Mouse (Mus musculus): ENCODE measurements around the gene Atl1. TPM values are rescaled to one million over a fixed set of nuclear protein-coding genes. Genes with fewer than 3 reads are reported as not detected.
A peak's percentile ranks its signal among the peaks of the same experiment; 100 is the strongest.

The Atl1 gene
- polyA plus RNA-seq, 1 experiment, result 108 TPM

DNA sequence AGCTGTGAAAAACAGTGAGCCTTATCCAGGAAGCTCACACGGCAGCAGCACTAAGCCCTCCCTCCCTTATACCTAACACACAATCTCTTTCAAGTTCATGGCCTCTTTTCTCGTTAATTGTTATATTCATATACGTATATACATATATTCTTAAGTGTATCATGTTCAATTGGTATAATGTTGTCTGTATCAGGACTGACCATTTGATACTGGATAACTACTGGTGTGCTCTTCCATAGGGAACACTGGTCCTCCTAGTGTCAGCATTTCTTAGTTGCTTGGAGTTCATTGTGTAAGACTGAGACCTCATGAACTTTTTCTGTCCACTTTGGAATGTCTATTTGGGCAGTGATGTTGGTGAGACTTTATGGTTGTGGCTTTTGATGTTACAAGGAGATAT is 30.7 kb downstream of the Atl1 start:
- TF ChIP-seq POLR2A (IDR thresholded peaks at IDR 0.05; ENCODE audit: extremely low read depth, insufficient read depth, low read length) (no peak), CTCF (IDR thresholded peaks at IDR 0.05; ENCODE audit: extremely low read depth, insufficient read depth, low read length) (no peak)
- Histone ChIP-seq H3K4me3 (ENCODE audit: insufficient read depth, low read length) (no peak overlapping the region), H3K27ac (ENCODE audit: insufficient read depth, low read length) (no peak overlapping the region), H3K4me1 (ENCODE audit: control insufficient read depth, insufficient read depth, low read length) (no peaks in the 10 kb centered on the region)

DNA sequence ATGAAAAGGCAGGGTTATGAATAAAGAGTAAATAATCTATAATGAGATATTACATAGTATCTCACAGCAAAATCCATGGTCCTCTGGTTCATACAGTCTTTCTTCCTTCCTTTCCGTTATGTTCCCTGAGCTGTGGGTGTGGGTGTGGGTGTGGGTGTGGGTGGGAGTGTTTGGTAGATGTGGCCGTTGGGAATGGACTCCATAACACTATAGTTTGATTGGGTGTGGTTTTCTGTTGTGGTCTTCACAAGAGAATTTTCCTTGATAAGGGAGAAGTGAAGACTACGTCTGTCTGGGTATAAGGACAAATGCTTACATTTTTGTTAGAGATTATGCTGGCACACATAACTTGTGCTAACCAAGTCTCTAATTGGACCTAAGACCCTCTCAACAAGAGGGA is 31.2 kb downstream of the Atl1 start:
- Histone ChIP-seq H3K27ac (ENCODE audit: insufficient read depth, low read length) (no peak overlapping the region), H3K4me1 (ENCODE audit: control insufficient read depth, insufficient read depth, low read length) (no peaks in the 10 kb centered on the region), H3K4me3 (ENCODE audit: insufficient read depth, low read length) (no peak overlapping the region)
- TF ChIP-seq POLR2A (IDR thresholded peaks at IDR 0.05; ENCODE audit: extremely low read depth, insufficient read depth, low read length) (no peak), CTCF (IDR thresholded peaks at IDR 0.05; ENCODE audit: extremely low read depth, insufficient read depth, low read length) (no peak)

DNA sequence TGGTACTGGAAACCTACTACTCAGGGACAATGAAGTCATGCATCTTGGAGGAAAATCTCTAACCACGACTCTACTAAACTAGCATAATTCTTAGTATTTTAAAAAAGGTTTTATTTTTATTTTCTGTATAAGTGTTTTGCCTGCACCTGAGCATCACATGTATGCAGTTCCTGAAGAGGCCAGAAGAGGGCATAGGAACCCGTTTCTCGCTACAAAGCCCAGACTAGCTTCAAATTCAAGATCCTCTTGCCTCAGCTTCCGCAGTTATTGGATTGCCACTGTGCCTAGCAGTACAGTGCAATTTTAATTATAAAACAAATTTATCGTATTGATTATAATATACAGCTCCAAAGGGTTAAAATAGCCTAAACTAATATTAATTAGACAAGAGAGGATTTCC is 31.6 kb downstream of the Atl1 start:
- Histone ChIP-seq H3K4me3 (ENCODE audit: insufficient read depth, low read length) (no peak overlapping the region), H3K27ac (ENCODE audit: insufficient read depth, low read length) (no peak overlapping the region), H3K4me1 (ENCODE audit: control insufficient read depth, insufficient read depth, low read length) (no peaks in the 10 kb centered on the region)
- TF ChIP-seq POLR2A (IDR thresholded peaks at IDR 0.05; ENCODE audit: extremely low read depth, insufficient read depth, low read length) (no peak), CTCF (IDR thresholded peaks at IDR 0.05; ENCODE audit: extremely low read depth, insufficient read depth, low read length) (peak; percentile 59)

DNA sequence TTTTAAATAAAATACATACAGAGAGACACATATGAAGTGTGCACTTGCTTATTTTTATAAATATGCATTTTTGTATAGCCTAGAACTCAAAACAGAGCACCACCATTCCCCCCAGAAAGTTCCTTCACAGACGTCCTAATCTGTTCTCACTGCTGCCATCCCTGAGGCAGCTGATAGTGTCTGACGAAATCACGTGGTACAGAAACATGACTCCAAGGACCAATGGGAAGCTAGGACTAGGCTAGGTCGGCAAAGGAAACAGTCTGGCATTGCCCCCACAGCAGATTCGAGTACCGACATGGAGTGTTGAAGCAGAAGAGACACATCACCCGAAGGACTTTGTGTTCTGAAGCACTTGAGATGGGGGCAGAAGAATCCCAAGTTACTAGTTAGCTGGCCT is 34.3 kb downstream of the Atl1 start:
- Histone ChIP-seq H3K4me3 (ENCODE audit: insufficient read depth, low read length) (no peak overlapping the region), H3K27ac (ENCODE audit: insufficient read depth, low read length) (no peak overlapping the region), H3K4me1 (ENCODE audit: control insufficient read depth, insufficient read depth, low read length) (no peaks in the 10 kb centered on the region)
- no peak for TF ChIP-seq CTCF (IDR thresholded peaks at IDR 0.05; ENCODE audit: extremely low read depth, insufficient read depth, low read length)
- no peak for TF ChIP-seq POLR2A (IDR thresholded peaks at IDR 0.05; ENCODE audit: extremely low read depth, insufficient read depth, low read length)

DNA sequence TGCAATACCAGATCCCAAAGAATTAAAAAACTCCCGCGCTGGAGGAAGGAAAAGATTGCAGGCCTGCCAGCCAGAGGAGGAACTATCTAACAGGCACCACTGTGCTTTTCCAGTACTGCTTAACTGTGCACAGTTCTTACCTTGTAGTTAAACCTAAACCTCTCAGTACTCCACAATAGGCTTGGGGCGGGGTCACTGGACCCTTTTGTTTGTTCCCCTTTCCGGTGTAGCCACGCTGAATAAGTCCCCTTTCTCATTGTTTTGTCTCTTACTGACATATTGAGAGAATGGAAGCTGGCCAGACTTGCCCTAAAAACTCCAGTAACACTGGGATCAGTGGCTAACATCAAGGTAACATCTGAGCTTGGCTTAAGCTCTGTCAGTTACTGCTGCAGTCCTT is 45.3 kb downstream of the Atl1 start:
- TF ChIP-seq POLR2A (IDR thresholded peaks at IDR 0.05; ENCODE audit: extremely low read depth, insufficient read depth, low read length) (no peak), CTCF (IDR thresholded peaks at IDR 0.05; ENCODE audit: extremely low read depth, insufficient read depth, low read length) (no peak)
- no peak overlapping the region for H3K4me3 ChIP-seq (ENCODE audit: insufficient read depth, low read length)
- H3K27ac ChIP-seq (ENCODE audit: insufficient read depth, low read length), result no peak overlapping the region
- H3K4me1 ChIP-seq (ENCODE audit: control insufficient read depth, insufficient read depth, low read length), result no peaks in the 10 kb centered on the region

DNA sequence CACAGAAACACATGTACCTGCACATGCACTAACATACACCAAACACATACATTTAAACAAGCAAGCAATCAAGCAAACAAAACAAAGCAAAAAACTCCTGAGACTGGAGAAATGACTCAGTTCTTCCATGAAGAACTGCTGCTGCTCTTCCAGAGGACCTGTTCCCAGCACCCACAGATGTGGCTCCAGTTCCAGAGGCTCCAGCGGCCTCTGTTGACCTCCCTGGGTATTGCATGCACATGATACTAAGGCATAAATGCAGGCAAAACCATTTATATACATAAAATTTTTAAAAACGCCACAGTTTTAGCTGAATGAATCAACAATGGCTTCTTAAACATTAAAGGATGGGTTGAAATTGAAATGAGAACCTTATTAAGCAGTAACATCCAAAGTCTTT is 46.9 kb downstream of the Atl1 start:
- TF ChIP-seq POLR2A (IDR thresholded peaks at IDR 0.05; ENCODE audit: extremely low read depth, insufficient read depth, low read length) (no peak), CTCF (IDR thresholded peaks at IDR 0.05; ENCODE audit: extremely low read depth, insufficient read depth, low read length) (no peak)
- no peak overlapping the region for H3K27ac ChIP-seq (ENCODE audit: insufficient read depth, low read length)
- H3K4me3 ChIP-seq (ENCODE audit: insufficient read depth, low read length), result no peak overlapping the region
- no peaks in the 10 kb centered on the region for H3K4me1 ChIP-seq (ENCODE audit: control insufficient read depth, insufficient read depth, low read length)

DNA sequence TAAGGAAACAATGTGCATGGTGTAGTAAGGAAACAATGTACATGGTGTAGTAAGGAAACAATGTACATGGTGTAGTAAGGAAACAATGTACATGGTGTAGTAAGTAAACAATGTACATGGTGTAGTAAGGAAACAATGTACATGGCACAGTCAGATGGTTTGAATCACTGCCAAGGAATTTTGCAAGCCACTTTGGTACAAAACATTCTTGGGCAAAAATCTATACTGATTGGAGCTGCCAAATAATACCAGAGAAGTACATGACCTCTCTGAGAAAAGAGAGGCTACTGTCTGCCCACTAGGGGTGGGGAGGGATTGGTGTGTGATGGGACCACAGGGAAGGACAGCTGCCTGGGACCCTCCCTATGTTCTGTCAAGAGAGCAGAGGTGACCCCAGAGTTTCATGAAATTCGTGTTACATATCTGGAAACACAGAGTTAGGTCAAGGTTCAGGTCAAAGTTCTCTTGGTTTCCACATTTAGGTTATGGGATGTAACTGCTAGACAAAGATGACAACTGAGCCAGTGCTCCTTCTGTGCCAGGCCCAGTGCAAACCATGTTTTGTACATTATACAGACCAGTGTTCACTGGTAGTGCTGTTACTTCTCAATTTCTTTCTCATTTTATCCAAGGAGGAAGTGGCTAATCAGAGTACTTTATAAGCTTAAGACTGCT is 49.4 kb downstream of the Atl1 start:
- Histone ChIP-seq H3K4me3 (ENCODE audit: insufficient read depth, low read length) (no peak overlapping the region), H3K4me1 (ENCODE audit: control insufficient read depth, insufficient read depth, low read length) (no peaks in the 10 kb centered on the region), H3K27ac (ENCODE audit: insufficient read depth, low read length) (peak overlapping the region; percentile 29; the same call in 1 of the 2 replicates)
- no peak for TF ChIP-seq CTCF (IDR thresholded peaks at IDR 0.05; ENCODE audit: extremely low read depth, insufficient read depth, low read length)
- no peak for TF ChIP-seq POLR2A (IDR thresholded peaks at IDR 0.05; ENCODE audit: extremely low read depth, insufficient read depth, low read length)

DNA sequence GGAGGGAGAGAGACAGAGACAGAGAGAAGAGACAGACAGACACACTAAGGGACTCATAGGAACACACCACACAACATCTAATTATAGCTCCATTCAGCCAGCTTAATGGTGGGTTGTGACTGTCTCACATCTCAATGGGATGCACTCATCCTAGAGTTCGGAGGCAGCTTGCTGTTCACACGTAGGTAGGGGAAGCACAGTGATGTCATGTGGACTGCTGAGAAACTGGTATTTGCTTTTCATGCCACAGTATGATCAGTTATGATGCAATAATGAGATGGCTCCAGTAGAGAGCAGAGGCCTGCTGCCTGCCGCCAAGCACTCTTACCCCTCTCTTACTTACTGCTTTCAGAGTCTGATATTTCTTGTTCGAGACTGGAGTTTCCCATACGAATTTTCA is 53.4 kb downstream of the Atl1 start:
- Histone ChIP-seq H3K4me3 (ENCODE audit: insufficient read depth, low read length) (no peak overlapping the region), H3K4me1 (ENCODE audit: control insufficient read depth, insufficient read depth, low read length) (no peaks in the 10 kb centered on the region), H3K27ac (ENCODE audit: insufficient read depth, low read length) (no peak overlapping the region)
- TF ChIP-seq POLR2A (IDR thresholded peaks at IDR 0.05; ENCODE audit: extremely low read depth, insufficient read depth, low read length) (no peak), CTCF (IDR thresholded peaks at IDR 0.05; ENCODE audit: extremely low read depth, insufficient read depth, low read length) (no peak)

DNA sequence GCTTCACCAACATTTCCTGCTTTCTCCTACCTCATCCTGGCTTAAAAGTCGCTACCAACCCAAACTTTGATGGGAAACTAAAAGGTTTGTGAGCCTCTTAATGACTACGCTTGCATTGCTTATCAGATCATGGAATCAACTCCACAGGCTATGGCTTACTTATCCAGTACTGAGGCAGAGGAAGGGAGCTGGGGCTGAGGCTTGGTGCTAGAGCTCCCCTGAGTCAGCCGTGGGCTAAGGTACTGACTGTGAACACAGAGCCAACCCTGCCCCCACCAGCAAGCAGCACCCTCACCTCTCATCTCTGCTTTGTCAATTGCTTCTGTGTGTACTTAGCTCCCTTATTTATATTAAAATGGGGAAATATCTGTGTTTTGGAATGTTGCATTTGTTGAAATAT is 55.1 kb downstream of the Atl1 start:
- H3K27ac ChIP-seq (ENCODE audit: insufficient read depth, low read length), result no peak overlapping the region
- H3K4me1 ChIP-seq (ENCODE audit: control insufficient read depth, insufficient read depth, low read length), result no peaks in the 10 kb centered on the region
- H3K4me3 ChIP-seq (ENCODE audit: insufficient read depth, low read length), result no peak overlapping the region
- no peak for TF ChIP-seq POLR2A (IDR thresholded peaks at IDR 0.05; ENCODE audit: extremely low read depth, insufficient read depth, low read length)
- no peak for TF ChIP-seq CTCF (IDR thresholded peaks at IDR 0.05; ENCODE audit: extremely low read depth, insufficient read depth, low read length)

DNA sequence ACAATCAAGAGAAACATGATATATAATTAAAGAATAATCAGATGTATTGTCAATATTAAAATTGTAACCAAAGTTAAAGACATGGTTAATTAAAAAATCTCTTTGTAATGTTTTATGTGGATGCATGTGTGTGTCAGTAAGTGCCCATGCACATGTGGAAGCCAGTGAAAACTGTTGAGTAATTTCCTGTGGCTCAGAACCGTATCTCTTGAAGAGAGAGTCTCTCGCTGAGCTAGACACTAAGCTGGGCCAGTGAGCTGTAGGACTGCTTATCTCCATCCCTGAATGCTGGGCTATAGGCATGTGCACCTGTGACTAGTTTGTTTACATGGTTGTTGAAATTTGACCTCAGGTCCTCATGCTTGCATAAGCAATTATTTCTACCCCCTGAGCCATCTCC is 65.0 kb downstream of the Atl1 start:
- TF ChIP-seq POLR2A (IDR thresholded peaks at IDR 0.05; ENCODE audit: extremely low read depth, insufficient read depth, low read length) (no peak), CTCF (IDR thresholded peaks at IDR 0.05; ENCODE audit: extremely low read depth, insufficient read depth, low read length) (no peak)
- no peak overlapping the region for H3K27ac ChIP-seq (ENCODE audit: insufficient read depth, low read length)
- H3K4me1 ChIP-seq (ENCODE audit: control insufficient read depth, insufficient read depth, low read length), result no peaks in the 10 kb centered on the region
- H3K4me3 ChIP-seq (ENCODE audit: insufficient read depth, low read length), result no peak overlapping the region
